Mouse (Mus musculus) small intestine, adult 2 months (tissue): ENCODE measurements around the gene Hist3h2ba. TPM values are rescaled to one million over a fixed set of nuclear protein-coding genes. Genes with fewer than 3 reads are reported as not detected.
A peak's percentile ranks its signal among the peaks of the same experiment; 100 is the strongest.

ENCODE experiments used
- H3K27ac ChIP-seq: fragments of 200-500 bp; 2 replicates; pipeline ENCODE4 v1.5.1; 2012; ENCODE audit warnings: low read depth, low read length, control low read depth, inconsistent platforms; ENCODE audit not compliant: insufficient read depth
- H3K27me3 ChIP-seq: fragments of 200-500 bp; 2 replicates; pipeline ENCODE4 v1.6.1; 2012; ENCODE audit warnings: mild to moderate bottlenecking, moderate library complexity, low read length, inconsistent platforms; ENCODE audit not compliant: control insufficient read depth, insufficient read depth
- H3K36me3 ChIP-seq: fragments of 200-500 bp; 2 replicates; pipeline ENCODE4 v1.6.1; 2012; ENCODE audit warnings: mild to moderate bottlenecking, low read length, control low read depth, inconsistent platforms; ENCODE audit not compliant: control insufficient read depth, insufficient read depth
- H3K4me1 ChIP-seq: fragments of 200-500 bp; 2 replicates; pipeline ENCODE4 v1.6.1; 2012; ENCODE audit warnings: low read length, inconsistent platforms, mixed read lengths; ENCODE audit not compliant: control insufficient read depth, insufficient read depth, insufficient read length
- H3K4me3 ChIP-seq: fragments of 200-500 bp; 2 replicates; pipeline ENCODE4 v1.5.1; 2012; ENCODE audit warnings: low read depth, mild to moderate bottlenecking, control low read depth, inconsistent platforms, low read length, moderate library complexity
- CTCF ChIP-seq: fragments of 200-500 bp; IDR thresholded peaks from 2 replicates; pipeline ENCODE4 v1.5.1; 2012; ENCODE audit warnings: low read depth, mild to moderate bottlenecking, control low read depth, inconsistent platforms, low read length, moderate library complexity, mixed read lengths; ENCODE audit not compliant: insufficient replicate concordance, insufficient read length; ENCODE audit errors: extremely low read depth
- POLR2A ChIP-seq: fragments of 200-500 bp; IDR thresholded peaks from 2 replicates; pipeline ENCODE4 v1.6.1; 2012; ENCODE audit warnings: low read depth, mild to moderate bottlenecking, control low read depth, inconsistent platforms, low read length, moderate library complexity
- WGBS: fragments of 180-500 bp; shearing (Covaris S2); methylation state at CpG from one replicate; pipeline ENCODE4 v1.1.7; 2018; 5-methylcytosine and 5-hydroxymethylcytosine counted together
- polyA plus RNA-seq: library from polyadenylated mRNA; depleted of rRNA; stranded (reverse); fragments of >200 nt; gene quantifications from 2 replicates; pipeline ENCODE4 v1.2.3, GENCODE M21; 2012

The Hist3h2ba gene
- polyA plus RNA-seq, 1 experiment = 3.8 TPM

GRCm38 (mm10) chr11:58974414-58974813 lies 25.7 kb downstream of the Hist3h2ba start:
- H3K4me1 ChIP-seq = peaks cover 4% of the 10 kb centered on the region; the same call in 1 of the 2 replicates
- no peaks in the 10 kb centered on the region for H3K27me3 ChIP-seq
- H3K27ac ChIP-seq = no peak overlapping the region
- H3K4me3 ChIP-seq = no peak overlapping the region
- TF ChIP-seq POLR2A (no peak), CTCF (no peak)
- H3K36me3 ChIP-seq = peaks cover 1% of the 10 kb centered on the region; the same call in 1 of the 2 replicates
- 77% methylated on average over 3 of the region's 3 CpGs for WGBS

GRCm38 (mm10) chr11:58977150-58977549 lies 28.4 kb downstream of the Hist3h2ba start:
- Histone ChIP-seq H3K27me3 (no peaks in the 10 kb centered on the region), H3K36me3 (peaks cover 2% of the 10 kb centered on the region), H3K4me3 (peak overlapping the region; percentile 97), H3K4me1 (peaks cover 25% of the 10 kb centered on the region), H3K27ac (peak overlapping the region; percentile 86)
- WGBS = under 1% methylated on average over 29 of the region's 29 CpGs
- TF ChIP-seq POLR2A = no peak
- no peak for TF ChIP-seq CTCF

GRCm38 (mm10) chr11:58977607-58978026 lies 28.9 kb downstream of the Hist3h2ba start:
- Histone ChIP-seq H3K27me3 (no peaks in the 10 kb centered on the region), H3K27ac (peak overlapping the region; percentile 86), H3K36me3 (peaks cover 6% of the 10 kb centered on the region), H3K4me1 (peaks cover 27% of the 10 kb centered on the region), H3K4me3 (peak overlapping the region; percentile 97)
- TF ChIP-seq POLR2A = no peak
- no peak for TF ChIP-seq CTCF
- WGBS = under 1% methylated on average over 21 of the region's 21 CpGs

- TF ChIP-seq CTCF = peak; percentile 16; the same call in 1 of the 2 replicates
- TF ChIP-seq POLR2A = peak; percentile 68; the same call in 1 of the 2 replicates
- peaks cover 27% of the 10 kb centered on the region for H3K4me1 ChIP-seq
- under 1% methylated on average over 64 of the region's 64 CpGs for WGBS
- no peaks in the 10 kb centered on the region for H3K27me3 ChIP-seq
- H3K4me3 ChIP-seq = peak within 1 kb of the TSS; percentile 97
- peak within 1 kb of the TSS; percentile 86 for H3K27ac ChIP-seq
- H3K36me3 ChIP-seq = peaks cover 12% of the 10 kb centered on the region
Observed at GRCm38 (mm10) chr11:58978027-58978705, 29.4 kb downstream of the Hist3h2ba start, which contains the start of gene Trim11. Gene Trim11, plus strand, starts transcription at chr11:58978093.

GRCm38 (mm10) chr11:58978706-58979030 lies 29.9 kb downstream of the Hist3h2ba start:
- Histone ChIP-seq H3K27ac (peak overlapping the region; percentile 86), H3K36me3 (peaks cover 14% of the 10 kb centered on the region), H3K27me3 (no peaks in the 10 kb centered on the region), H3K4me3 (peak overlapping the region; percentile 97), H3K4me1 (peaks cover 27% of the 10 kb centered on the region)
- WGBS = 1% methylated on average over 5 of the region's 5 CpGs
- TF ChIP-seq POLR2A = no peak
- no peak for TF ChIP-seq CTCF

GRCm38 (mm10) chr11:58979183-58979582 lies 30.5 kb downstream of the Hist3h2ba start:
- Histone ChIP-seq H3K36me3 (peaks cover 19% of the 10 kb centered on the region), H3K4me1 (peaks cover 27% of the 10 kb centered on the region), H3K4me3 (peak overlapping the region; percentile 97), H3K27me3 (no peaks in the 10 kb centered on the region), H3K27ac (peak overlapping the region; percentile 6; the same call in 1 of the 2 replicates)
- 34% methylated on average over 3 of the region's 3 CpGs for whole genome bisulfite sequencing
- no peak for TF ChIP-seq CTCF
- TF ChIP-seq POLR2A = no peak

- no peak for TF ChIP-seq CTCF
- TF ChIP-seq POLR2A = no peak
- 34% methylated on average over 7 of the region's 7 CpGs for WGBS
- peaks cover 27% of the 10 kb centered on the region for H3K4me1 ChIP-seq
- H3K27me3 ChIP-seq = no peaks in the 10 kb centered on the region
- peak overlapping the region; percentile 36 for H3K4me3 ChIP-seq
- peaks cover 24% of the 10 kb centered on the region for H3K36me3 ChIP-seq
- peak overlapping the region; percentile 6; the same call in 1 of the 2 replicates for H3K27ac ChIP-seq
Observed at GRCm38 (mm10) chr11:58979661-58980060, 30.9 kb downstream of the Hist3h2ba start.
